Mouse (Mus musculus) urinary bladder, adult 2 months (tissue): ENCODE measurements around the gene Nudt8. TPM values are rescaled to one million over a fixed set of nuclear protein-coding genes. Genes with fewer than 3 reads are reported as not detected.
"Not testable (repeated sequence)": the region's sequence is repeated elsewhere in the genome, so short reads cannot be mapped to it uniquely, and the experiment has no call there.

Source experiments
- DNase-seq: peaks from one replicate; pipeline ENCODE4 v3.0.0; 2022; ENCODE audit warnings: low spot score
- polyA plus RNA-seq: library from polyadenylated mRNA; depleted of rRNA; stranded (reverse); fragments of >200 nt; gene quantifications from 2 replicates; pipeline ENCODE4 v1.2.3, GENCODE M21; 2012

Gene Nudt8
- polyA plus RNA-seq, 1 experiment = 5.1 TPM

GRCm38 (mm10) chr19:4015635-4016034 is 15.3 kb downstream of the Nudt8 start:
- no peak for DNase-seq

GRCm38 (mm10) chr19:4017921-4018587 is 17.7 kb downstream of the Nudt8 start:
- no peak for DNase-seq

- no peak for DNase-seq
These were observed 18.6 kb downstream of the Nudt8 start for GRCm38 (mm10) chr19:4018743-4019583.

GRCm38 (mm10) chr19:4023185-4023584 is 22.8 kb downstream of the Nudt8 start:
- DNase-seq = no peak

GRCm38 (mm10) chr19:4027576-4027975 is 27.2 kb downstream of the Nudt8 start:
- no peak for DNase-seq

GRCm38 (mm10) chr19:4032668-4033067 is 32.3 kb downstream of the Nudt8 start:
- DNase-seq = no peak

GRCm38 (mm10) chr19:4033298-4033697 is 32.9 kb downstream of the Nudt8 start:
- DNase-seq = no peak

GRCm38 (mm10) chr19:4033742-4034141 is 33.4 kb downstream of the Nudt8 start:
- no peak for DNase-seq

GRCm38 (mm10) chr19:4036327-4037045 is 36.1 kb downstream of the Nudt8 start:
- DNase-seq = no peak

GRCm38 (mm10) chr19:4037154-4037787 is 36.9 kb downstream of the Nudt8 start:
- not testable (repeated sequence) for DNase-seq

GRCm38 (mm10) chr19:4037788-4038232 is 37.4 kb downstream of the Nudt8 start, which contains the start of gene Gstp1:
Gene Gstp1 (minus strand): TSS chr19:4037985.
- DNase-seq = peak; percentile 80

GRCm38 (mm10) chr19:4040941-4041340 is 40.6 kb downstream of the Nudt8 start:
- DNase-seq = not testable (repeated sequence)

GRCm38 (mm10) chr19:4041500-4041899 is 41.1 kb downstream of the Nudt8 start:
- DNase-seq = not testable (repeated sequence)

- DNase-seq = no peak
These were observed 41.7 kb downstream of the Nudt8 start for GRCm38 (mm10) chr19:4042124-4042523.

GRCm38 (mm10) chr19:4044109-4044508 is 43.7 kb downstream of the Nudt8 start:
- not testable (repeated sequence) for DNase-seq

- no peak for DNase-seq
These were observed 45.8 kb downstream of the Nudt8 start, which contains the start of gene Gstp2 for GRCm38 (mm10) chr19:4045966-4046865. Gene Gstp2 (minus strand): TSS chr19:4046023.

- DNase-seq = no peak
These were observed 46.5 kb downstream of the Nudt8 start for GRCm38 (mm10) chr19:4046866-4047254.

GRCm38 (mm10) chr19:4047859-4048258 is 47.5 kb downstream of the Nudt8 start:
- no peak for DNase-seq

GRCm38 (mm10) chr19:4049069-4049468 is 48.7 kb downstream of the Nudt8 start:
- DNase-seq = not testable (repeated sequence)

GRCm38 (mm10) chr19:4051016-4051415 is 50.6 kb downstream of the Nudt8 start:
- DNase-seq = no peak
